11 mouse cellular contexts compared by ENCODE assay signal in the genomic region with DNA sequence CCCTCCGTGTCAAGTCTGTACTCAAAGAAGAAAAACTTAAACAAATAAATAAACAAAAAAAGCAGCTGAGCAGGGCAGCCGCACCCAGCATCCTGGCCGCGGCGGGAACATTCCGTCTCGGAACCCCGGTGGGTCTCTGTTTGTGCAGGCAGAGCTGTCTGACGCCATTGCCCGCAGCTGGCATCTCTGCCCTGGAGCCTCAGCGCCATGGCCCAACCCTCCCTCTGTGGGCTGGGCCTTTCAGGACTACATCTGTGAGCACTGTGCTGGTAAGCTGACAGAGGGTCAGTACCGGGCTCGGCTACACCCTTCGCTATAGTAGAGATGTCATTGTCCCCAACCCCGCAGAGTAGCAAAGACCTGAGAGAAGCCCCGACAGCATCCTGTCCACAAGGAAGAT. TPM values are rescaled to one million over a fixed set of nuclear protein-coding genes. Genes with fewer than 3 reads are reported as not detected.
DNase-seq lines count a peak whose midpoint lies in the region; ATAC-seq and TF ChIP-seq lines count a peak whose summit lies in the region.
"Had no signal": no experiment of that assay in that cellular context is flagged by ENCODE, and none has a peak within 500 bp of the region (broad histone marks: within the 10 kb centered on the region; RNA-seq: fewer than 3 reads in every experiment).

No protein-coding gene starts in this region.

- H3K79me2 ChIP-seq in heart, adult 2 months (replicated peaks; ENCODE audit: control insufficient read depth, insufficient read depth, low read length), result no peaks in the 10 kb centered on the region

- 54% methylated on average over 16 of the region's 16 CpGs for WGBS in embryonic facial prominence, embryonic 15.5 days
- 41% methylated on average over 16 of the region's 16 CpGs for WGBS in lung, adult 2 months
- WGBS in olfactory bulb, adult 2 months, result 46% methylated on average over 16 of the region's 16 CpGs
- WGBS in heart, adult 2 months, result 85% methylated on average over 16 of the region's 16 CpGs

- no peaks in the 10 kb centered on the region for H3K27me3 ChIP-seq in embryonic facial prominence, embryonic 15.5 days
- H3K27me3 ChIP-seq in heart, adult 2 months (ENCODE audit: control insufficient read depth, insufficient read depth, low read length), result no peaks in the 10 kb centered on the region
- H3K27me3 ChIP-seq: liver, embryonic 15.5 days had no signal

- peak in 1 of 2 experiments; percentile 27 for DNase-seq in left cerebral cortex, adult 2 months (ENCODE audit: extremely low spot score in 1 of 2, low spot score in 2 of 2)
- no peak for DNase-seq in left cerebral cortex, adult 9 months (ENCODE audit: low spot score in 2 of 2)
- no peak for DNase-seq in lung, adult 2 months
- DNase-seq in heart, adult 2 months, result no peak
- DNase-seq in ovary, adult 18-20 months (ENCODE audit: low spot score), result no peak
- DNase-seq: adrenal gland, postnatal 10 days; cerebellum, postnatal 14 days; gastrocnemius, postnatal 36 days had no signal

- H3K27ac ChIP-seq in left cerebral cortex, adult 2 months, result peak overlapping the region; percentile 87
- peak overlapping the region; percentile 58 for H3K27ac ChIP-seq in embryonic facial prominence, embryonic 15.5 days (replicated peaks)
- peak overlapping the region; percentile 74 for H3K27ac ChIP-seq in olfactory bulb, adult 2 months (ENCODE audit: insufficient read depth, low read depth, low read length)
- H3K27ac ChIP-seq in heart, adult 2 months, result no peak overlapping the region; the same call in 1 of the 2 replicates
- H3K27ac ChIP-seq: liver, embryonic 15.5 days had no signal

- H3K4me3 ChIP-seq in left cerebral cortex, adult 2 months, result peak overlapping the region; percentile 33
- no peak overlapping the region for H3K4me3 ChIP-seq in embryonic facial prominence, embryonic 15.5 days (replicated peaks)
- H3K4me3 ChIP-seq in lung, adult 2 months (replicated peaks; ENCODE audit: extremely low read depth, low read depth, low read length), result peak overlapping the region; percentile 7
- H3K4me3 ChIP-seq in olfactory bulb, adult 2 months (ENCODE audit: insufficient read depth, low read depth, low read length), result no peak overlapping the region
- no peak overlapping the region for H3K4me3 ChIP-seq in heart, adult 2 months
- H3K4me3 ChIP-seq: liver, embryonic 15.5 days had no signal

- no peak for TF ChIP-seq EP300 in heart, adult 2 months (IDR thresholded peaks at IDR 0.05; ENCODE audit: insufficient read depth, low read depth, low read length)

- no peaks in the 10 kb centered on the region for H3K36me3 ChIP-seq in embryonic facial prominence, embryonic 15.5 days
- H3K36me3 ChIP-seq in heart, adult 2 months (ENCODE audit: control insufficient read depth, insufficient read depth, low read length), result no peaks in the 10 kb centered on the region
- H3K36me3 ChIP-seq: liver, embryonic 15.5 days had no signal

- H3K4me1 ChIP-seq in embryonic facial prominence, embryonic 15.5 days, result peaks cover 25% of the 10 kb centered on the region
- peaks cover 12% of the 10 kb centered on the region; the same call in 1 of the 2 replicates for H3K4me1 ChIP-seq in lung, adult 2 months (ENCODE audit: control insufficient read depth, insufficient read depth, low read length)
- H3K4me1 ChIP-seq in olfactory bulb, adult 2 months (ENCODE audit: control insufficient read depth, insufficient read depth, low read length), result peaks cover 22% of the 10 kb centered on the region
- H3K4me1 ChIP-seq in heart, adult 2 months (ENCODE audit: control insufficient read depth, insufficient read depth, low read length), result peaks cover 7% of the 10 kb centered on the region
- H3K4me1 ChIP-seq: liver, embryonic 15.5 days had no signal

- intact Hi-C loops in left cerebral cortex, adult 2 months (cut with DNase I), result no loop called here
- intact Hi-C loops in heart, adult 2 months (cut with DNase I), result no loop called here

- no peaks in the 10 kb centered on the region for H3K9me3 ChIP-seq in embryonic facial prominence, embryonic 15.5 days (replicated peaks)
- H3K9me3 ChIP-seq: liver, embryonic 15.5 days had no signal

- no peak for TF ChIP-seq CTCF in left cerebral cortex, adult 2 months (IDR thresholded peaks at IDR 0.05)
- TF ChIP-seq CTCF in lung, adult 2 months (IDR thresholded peaks at IDR 0.05; ENCODE audit: insufficient read depth, low read length), result no peak
- 0 out of 2 replicates have a peak, but pooled peaks have one; percentile 6 for TF ChIP-seq CTCF in olfactory bulb, adult 2 months (IDR thresholded peaks at IDR 0.05; ENCODE audit: insufficient read depth, low read depth, low read length)
- TF ChIP-seq CTCF in heart, adult 2 months (IDR thresholded peaks at IDR 0.05), result no peak

- TF ChIP-seq POLR2A in lung, adult 2 months (IDR thresholded peaks at IDR 0.05; ENCODE audit: borderline replicate concordance, extremely low read depth, low read depth, low read length), result peak; percentile 90
- TF ChIP-seq POLR2A in olfactory bulb, adult 2 months (IDR thresholded peaks at IDR 0.05; ENCODE audit: insufficient read depth, low read depth, low read length), result no peak
- TF ChIP-seq POLR2A in heart, adult 2 months (IDR thresholded peaks at IDR 0.05; ENCODE audit: insufficient read depth, low read depth, low read length), result no peak

- H3K4me2 ChIP-seq in embryonic facial prominence, embryonic 15.5 days (replicated peaks), result no peak overlapping the region
- H3K4me2 ChIP-seq: liver, embryonic 15.5 days had no signal

- H3K9ac ChIP-seq in embryonic facial prominence, embryonic 15.5 days, result no peak overlapping the region
- H3K9ac ChIP-seq in heart, adult 2 months (ENCODE audit: low read depth, low read length), result no peak overlapping the region
- H3K9ac ChIP-seq: liver, embryonic 15.5 days had no signal

- no peak for ATAC-seq in embryonic facial prominence, embryonic 15.5 days (ENCODE audit: insufficient number of reproducible peaks, low FRiP score, low TSS enrichment, low read depth)

RNA-seq across cellular contexts. Expression of gene Sik1, which starts 56.8 kb away (rescaled TPM):
- 10 to 100 TPM; 24.5 to 39.5 TPM for total RNA-seq in left cerebral cortex, adult 2 months (2021)
- 33.6 and 35.5 TPM in 2 replicates for polyA plus RNA-seq in embryonic facial prominence, embryonic 15.5 days (2015; fragmentation: Nextera tagmentation; extraction: Ambion mirVana)
- polyA plus RNA-seq in lung, adult 2 months (2012; rRNA removed), result 60.5 and 87.9 TPM in 2 replicates
- not detected in 2 replicates for polyA plus RNA-seq in olfactory bulb, adult 2 months (2012; ENCODE audit: insufficient read depth, insufficient read length, low replicate concordance, missing spikeins)
- 10 to 100 TPM; 39.6 to 62.7 TPM for total RNA-seq in heart, adult 2 months (2021)
- 15.4 and 21.0 TPM in 2 replicates for polyA plus RNA-seq in heart, adult 2 months (2012; rRNA removed)

Comparison
In these comparisons a context has a peak if more than half of its experiments do, and no peak if none do; other contexts are left out.
1. H3K4me3 ChIP-seq: peak in left cerebral cortex, adult 2 months (single experiment) and lung, adult 2 months (single experiment); none in embryonic facial prominence, embryonic 15.5 days (single experiment), olfactory bulb, adult 2 months (single experiment) and heart, adult 2 months (single experiment).